Mouse (Mus musculus): Measurements from ENCODE around the gene Ahdc1.

DNA sequence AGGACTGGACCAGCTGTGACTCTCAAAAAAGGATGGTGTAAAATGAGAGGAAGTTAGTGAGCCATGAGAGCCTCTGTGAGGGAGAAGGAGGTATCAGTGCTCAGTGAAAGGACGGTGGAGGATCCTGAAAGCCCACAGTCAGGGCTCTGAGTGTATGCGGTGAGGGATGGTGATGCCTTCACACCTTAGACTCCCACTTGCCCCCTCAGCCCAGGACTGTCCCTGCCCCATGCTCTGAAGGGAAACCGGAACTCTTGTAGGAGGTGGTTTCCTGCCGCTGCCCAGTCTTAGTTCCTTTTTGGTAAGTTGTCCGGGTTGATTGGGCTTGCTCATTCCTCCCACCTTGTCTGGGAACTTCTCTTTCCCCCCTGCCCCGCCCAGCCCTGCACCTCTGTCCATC lies 34.3 kb upstream of the Ahdc1 start:
- TF ChIP-seq CTCF (IDR thresholded peaks at IDR 0.05; ENCODE audit: low read depth, low read length) = no peak
- TF ChIP-seq TAL1 (conservative IDR thresholded peaks at IDR 0.05; ENCODE audit: low read depth, low read length) = no peak
- TF ChIP-seq GATA1 (IDR thresholded peaks at IDR 0.05; ENCODE audit: borderline replicate concordance, low read length) = no peak
- no peak for TF ChIP-seq POLR2AphosphoS5 (IDR thresholded peaks at IDR 0.05; ENCODE audit: insufficient replicate concordance, low read depth, low read length)
- no peak for TF ChIP-seq GATA2 (IDR thresholded peaks at IDR 0.05; ENCODE audit: borderline replicate concordance, low read depth, low read length)

All from G1E (cell line).